Comparison of ENCODE assay signal across 22 mouse cellular contexts in the genomic region with DNA sequence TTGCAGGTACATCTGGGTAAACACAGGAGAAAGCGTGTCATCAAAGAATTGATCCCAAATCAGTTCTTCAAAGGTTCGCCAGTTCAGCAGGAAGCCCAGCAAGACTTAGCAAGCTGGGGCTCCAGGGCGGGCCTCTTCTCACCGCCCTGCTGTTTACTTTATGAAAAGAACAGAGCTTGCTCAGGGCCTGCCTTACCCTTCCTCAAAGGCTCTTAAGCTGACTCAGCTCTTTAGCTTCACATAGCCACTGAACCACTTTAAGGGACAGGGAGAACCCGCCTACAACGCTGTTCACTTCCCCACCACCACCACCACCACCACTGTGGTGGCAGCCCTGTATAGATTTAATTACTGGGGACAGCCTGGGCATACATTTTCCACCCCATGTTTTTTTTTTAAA.
DNase-seq lines count a peak whose midpoint lies in the region; ATAC-seq and TF ChIP-seq lines count a peak whose summit lies in the region.
"Had no signal": no experiment of that assay in that cellular context is flagged by ENCODE, and none has a peak within 500 bp of the region (broad histone marks: within the 10 kb centered on the region; RNA-seq: fewer than 3 reads in every experiment).

No protein-coding gene starts in this region.

- H3K27me3 ChIP-seq in intestine, embryonic 15.5 days (replicated peaks), result no peaks in the 10 kb centered on the region
- no peaks in the 10 kb centered on the region for H3K27me3 ChIP-seq in intestine, embryonic 16.5 days (replicated peaks; ENCODE audit: control insufficient read depth, insufficient read depth, low read length)
- no peaks in the 10 kb centered on the region for H3K27me3 ChIP-seq in embryonic facial prominence, embryonic 15.5 days
- H3K27me3 ChIP-seq: embryonic facial prominence, embryonic 12.5 days; hindbrain, embryonic 12.5 days; limb, embryonic 15.5 days had no signal

- no peaks in the 10 kb centered on the region for H3K4me1 ChIP-seq in intestine, embryonic 15.5 days (replicated peaks)
- H3K4me1 ChIP-seq in intestine, embryonic 16.5 days (ENCODE audit: control insufficient read depth, insufficient read depth, low read length), result no peaks in the 10 kb centered on the region
- H3K4me1 ChIP-seq in ES-E14 (ENCODE audit: control insufficient read depth in 2 of 2, insufficient read depth in 2 of 2, low read length in 2 of 2, poor library complexity in 1 of 2), result no peaks in the 10 kb centered on the region
- 0 out of 2 replicates have a peak, but pooled peaks cover 13% of the 10 kb centered on the region for H3K4me1 ChIP-seq in embryonic facial prominence, embryonic 15.5 days
- H3K4me1 ChIP-seq: limb, embryonic 15.5 days had no signal

- H3K4me3 ChIP-seq in intestine, embryonic 15.5 days (replicated peaks), result no peak overlapping the region
- no peak overlapping the region for H3K4me3 ChIP-seq in intestine, embryonic 16.5 days (ENCODE audit: low read length)
- no peak overlapping the region for H3K4me3 ChIP-seq in ES-E14 (ENCODE audit: insufficient read depth in 1 of 2, low read depth in 1 of 2, low read length in 2 of 2, poor library complexity in 1 of 2, severe bottlenecking in 1 of 2)
- no peak overlapping the region for H3K4me3 ChIP-seq in embryonic facial prominence, embryonic 15.5 days (replicated peaks)
- H3K4me3 ChIP-seq: embryonic facial prominence, embryonic 12.5 days; forebrain, embryonic 10.5 days; hindbrain, embryonic 12.5 days; limb, embryonic 15.5 days had no signal

- no peak overlapping the region for H3K9ac ChIP-seq in intestine, embryonic 15.5 days
- H3K9ac ChIP-seq in intestine, embryonic 16.5 days (ENCODE audit: low read depth, low read length), result no peak overlapping the region
- no peak overlapping the region for H3K9ac ChIP-seq in ES-E14 (ENCODE audit: insufficient read depth, low read depth, low read length, poor library complexity, severe bottlenecking)
- H3K9ac ChIP-seq in embryonic facial prominence, embryonic 15.5 days, result no peak overlapping the region
- H3K9ac ChIP-seq: embryonic facial prominence, embryonic 12.5 days; hindbrain, embryonic 12.5 days; limb, embryonic 15.5 days; liver, postnatal 0 days had no signal

- intact Hi-C loops in gastrocnemius, postnatal 36 days (cut with DNase I), result no loop called here

- DNase-seq in ES-E14 (ENCODE audit: low read depth, low spot score) (no peak), adipocyte (ENCODE audit: low spot score) (no peak)
- DNase-seq in lung, postnatal 36 days, result peak; percentile 17
- no peak for DNase-seq in heart, adult 18-20 months
- DNase-seq in gastrocnemius, postnatal 36 days, result no peak
- DNase-seq: adrenal gland, adult 2 months; B cell, adult 2 months; cerebellum, adult 9-11 months; gastrocnemius, postnatal 14 days; kidney, adult 2 months; kidney, postnatal 36 days; liver, postnatal 0 days; spleen, adult 18-20 months; thymus, postnatal 4 days had no signal

- WGBS in intestine, embryonic 15.5 days, result 20% methylated on average over 6 of the region's 6 CpGs
- 20% methylated on average over 6 of the region's 6 CpGs for WGBS in intestine, embryonic 16.5 days
- 41% methylated on average over 6 of the region's 6 CpGs for WGBS in embryonic facial prominence, embryonic 15.5 days

- no peak overlapping the region for H3K27ac ChIP-seq in intestine, embryonic 15.5 days
- H3K27ac ChIP-seq in intestine, embryonic 16.5 days (ENCODE audit: low read length), result no peak overlapping the region
- H3K27ac ChIP-seq in ES-E14 (ENCODE audit: insufficient read depth, low read depth, low read length, poor library complexity, severe bottlenecking), result no peak overlapping the region
- peak overlapping the region; percentile 45; the same call in 1 of the 2 replicates for H3K27ac ChIP-seq in embryonic facial prominence, embryonic 15.5 days (replicated peaks)
- H3K27ac ChIP-seq: embryonic facial prominence, embryonic 12.5 days; forebrain, embryonic 10.5 days; hindbrain, embryonic 12.5 days; limb, embryonic 15.5 days had no signal

- in situ Hi-C loops in ES-E14 (cut with MboI; ENCODE audit: low sequenced_read_pairs in 2 of 2, unreplicated experiment in 2 of 2), result no loop called here

- ATAC-seq in intestine, embryonic 15.5 days, result peak; percentile 47
- no peak for ATAC-seq in intestine, embryonic 16.5 days
- peak; percentile 75; the same call in 1 of the 2 replicates for ATAC-seq in embryonic facial prominence, embryonic 15.5 days (ENCODE audit: insufficient number of reproducible peaks, low FRiP score, low TSS enrichment, low read depth)
- ATAC-seq: liver, postnatal 0 days; Patski had no signal

- no peaks in the 10 kb centered on the region for H3K36me3 ChIP-seq in intestine, embryonic 15.5 days
- H3K36me3 ChIP-seq in intestine, embryonic 16.5 days (ENCODE audit: control insufficient read depth, insufficient read depth, low read length), result no peaks in the 10 kb centered on the region
- H3K36me3 ChIP-seq in ES-E14 (ENCODE audit: control insufficient read depth, insufficient read depth, low read length, poor library complexity, severe bottlenecking), result no peaks in the 10 kb centered on the region
- H3K36me3 ChIP-seq in embryonic facial prominence, embryonic 15.5 days, result no peaks in the 10 kb centered on the region
- H3K36me3 ChIP-seq: embryonic facial prominence, embryonic 12.5 days; forebrain, embryonic 10.5 days; hindbrain, embryonic 12.5 days; limb, embryonic 15.5 days had no signal

- no peaks in the 10 kb centered on the region for H3K9me3 ChIP-seq in intestine, embryonic 15.5 days
- H3K9me3 ChIP-seq in intestine, embryonic 16.5 days (ENCODE audit: control insufficient read depth, low read length), result no peaks in the 10 kb centered on the region
- H3K9me3 ChIP-seq in ES-E14 (ENCODE audit: control insufficient read depth, insufficient read depth, low read depth, low read length), result no peaks in the 10 kb centered on the region
- H3K9me3 ChIP-seq in embryonic facial prominence, embryonic 15.5 days (replicated peaks), result no peaks in the 10 kb centered on the region
- H3K9me3 ChIP-seq: embryonic facial prominence, embryonic 12.5 days; forebrain, embryonic 10.5 days; hindbrain, embryonic 12.5 days; limb, embryonic 15.5 days had no signal

- H3K4me2 ChIP-seq in intestine, embryonic 15.5 days (replicated peaks), result no peak overlapping the region
- H3K4me2 ChIP-seq in intestine, embryonic 16.5 days (ENCODE audit: low read depth, low read length), result no peak overlapping the region
- no peak overlapping the region for H3K4me2 ChIP-seq in embryonic facial prominence, embryonic 15.5 days (replicated peaks)
- H3K4me2 ChIP-seq: embryonic facial prominence, embryonic 12.5 days; hindbrain, embryonic 12.5 days; limb, embryonic 15.5 days had no signal

TF ChIP-seq in ES-E14, 5 proteins besides CTCF, POLR2A, EP300 and RAD21:
- TF ChIP-seq ZC3H11A (IDR thresholded peaks at IDR 0.05; ENCODE audit: borderline replicate concordance, low read depth, low read length) (no peak), CHD2 (IDR thresholded peaks at IDR 0.05; ENCODE audit: low read depth, low read length) (no peak), HCFC1 (IDR thresholded peaks at IDR 0.05; ENCODE audit: borderline replicate concordance, insufficient read depth, low read length) (no peak), MAFK (IDR thresholded peaks at IDR 0.05; ENCODE audit: insufficient read depth, low read depth, low read length) (peak; percentile 86)
